In genomic region chr5:122267136-122267535, GRCm38 (mm10) we compare ENCODE assay signal across 22 mouse cellular contexts. TPM values are rescaled to one million over a fixed set of nuclear protein-coding genes. Genes with fewer than 3 reads are reported as not detected.
DNase-seq lines count a peak whose midpoint lies in the region; ATAC-seq and TF ChIP-seq lines count a peak whose summit lies in the region.
"Had no signal": no experiment of that assay in that cellular context is flagged by ENCODE, and none has a peak within 500 bp of the region (broad histone marks: within the 10 kb centered on the region; RNA-seq: fewer than 3 reads in every experiment).

No protein-coding gene starts in this region.

- no peak for TF ChIP-seq POLR2A in bone marrow, adult 2 months (IDR thresholded peaks at IDR 0.05; ENCODE audit: borderline replicate concordance, control insufficient read depth, low read depth, low read length)

- H3K4me2 ChIP-seq in liver, postnatal 0 days (ENCODE audit: low read depth, low read length): no peak overlapping the region
- H3K4me2 ChIP-seq: embryonic facial prominence, embryonic 13.5 days; forebrain, embryonic 12.5 days; forebrain, embryonic 15.5 days; heart, embryonic 11.5 days; hindbrain, embryonic 12.5 days; hindbrain, embryonic 15.5 days had no signal

- intact Hi-C loops in gastrocnemius, postnatal 36 days (cut with DNase I): loop anchor here (5.0 kb wide), 1 partner anchor 125 kb away; the partner anchor contains the start of gene Arpc3

- no peak for TF ChIP-seq CTCF in liver, postnatal 0 days (IDR thresholded peaks at IDR 0.05; ENCODE audit: low read depth)
- no peak for TF ChIP-seq CTCF in bone marrow, adult 2 months (IDR thresholded peaks at IDR 0.05; ENCODE audit: control insufficient read depth, insufficient read depth, low read length)

- WGBS in liver, postnatal 0 days (ENCODE audit: insufficient replicate concordance): 30% methylated on average over 7 of the region's 7 CpGs
- 26% methylated on average over 7 of the region's 7 CpGs for WGBS in bone marrow, adult 2 months

- H3K4me3 ChIP-seq in liver, postnatal 0 days (ENCODE audit: low read depth, low read length): no peak overlapping the region
- no peak overlapping the region for H3K4me3 ChIP-seq in bone marrow, adult 2 months (replicated peaks; ENCODE audit: control insufficient read depth, low read depth, low read length)
- H3K4me3 ChIP-seq: embryonic facial prominence, embryonic 10.5 days; embryonic facial prominence, embryonic 13.5 days; erythroblast, embryonic 14.5 days; forebrain, embryonic 12.5 days; forebrain, embryonic 15.5 days; hindbrain, embryonic 12.5 days; hindbrain, embryonic 15.5 days had no signal

- H3K9me3 ChIP-seq in liver, postnatal 0 days (ENCODE audit: low read length): no peaks in the 10 kb centered on the region
- H3K9me3 ChIP-seq: embryonic facial prominence, embryonic 10.5 days; embryonic facial prominence, embryonic 13.5 days; forebrain, embryonic 12.5 days; forebrain, embryonic 15.5 days; hindbrain, embryonic 12.5 days; hindbrain, embryonic 15.5 days had no signal

- no peaks in the 10 kb centered on the region for H3K36me3 ChIP-seq in liver, postnatal 0 days (replicated peaks; ENCODE audit: insufficient read depth, low read length)
- H3K36me3 ChIP-seq in splenic B cell, adult 2 months (ENCODE audit: control insufficient read depth, insufficient read depth, low read length, poor library complexity, severe bottlenecking): no peaks in the 10 kb centered on the region
- H3K36me3 ChIP-seq: embryonic facial prominence, embryonic 10.5 days; embryonic facial prominence, embryonic 13.5 days; forebrain, embryonic 12.5 days; forebrain, embryonic 15.5 days; hindbrain, embryonic 12.5 days; hindbrain, embryonic 15.5 days had no signal

- no peak overlapping the region for H3K9ac ChIP-seq in liver, postnatal 0 days (replicated peaks)
- H3K9ac ChIP-seq: embryonic facial prominence, embryonic 13.5 days; forebrain, embryonic 12.5 days; forebrain, embryonic 15.5 days; hindbrain, embryonic 12.5 days; hindbrain, embryonic 15.5 days had no signal

- peaks cover 12% of the 10 kb centered on the region for H3K4me1 ChIP-seq in liver, postnatal 0 days (ENCODE audit: insufficient read depth)
- peaks cover 11% of the 10 kb centered on the region for H3K4me1 ChIP-seq in bone marrow, adult 2 months (ENCODE audit: control insufficient read depth, insufficient read depth, low read length)

- no peaks in the 10 kb centered on the region for H3K27me3 ChIP-seq in liver, postnatal 0 days (ENCODE audit: insufficient read depth, low read length)
- no peaks in the 10 kb centered on the region for H3K27me3 ChIP-seq in splenic B cell, adult 2 months (ENCODE audit: control insufficient read depth, insufficient read depth, low read length, poor library complexity, severe bottlenecking)
- H3K27me3 ChIP-seq: embryonic facial prominence, embryonic 13.5 days; forebrain, embryonic 12.5 days; forebrain, embryonic 15.5 days; hindbrain, embryonic 12.5 days; hindbrain, embryonic 15.5 days had no signal

- no peak for ATAC-seq in liver, postnatal 0 days
- ATAC-seq: activated CD4-positive, CD25-positive, alpha-beta regulatory T cell, adult 4 months; forebrain, embryonic 15.5 days had no signal

- TF ChIP-seq EP300 in liver, postnatal 0 days (IDR thresholded peaks at IDR 0.05; ENCODE audit: low read depth): no peak

- peak overlapping the region; percentile 52; the same call in 1 of the 2 replicates for H3K27ac ChIP-seq in liver, postnatal 0 days (ENCODE audit: low read depth)
- peak overlapping the region; percentile 37; the same call in 1 of the 2 replicates for H3K27ac ChIP-seq in bone marrow, adult 2 months (ENCODE audit: control insufficient read depth, insufficient read depth, low read depth, low read length, poor library complexity)
- H3K27ac ChIP-seq: embryonic facial prominence, embryonic 10.5 days; embryonic facial prominence, embryonic 13.5 days; forebrain, embryonic 12.5 days; forebrain, embryonic 15.5 days; hindbrain, embryonic 12.5 days; hindbrain, embryonic 15.5 days had no signal

- no peak for DNase-seq in liver, postnatal 0 days
- DNase-seq in liver: no peak
- peak; percentile 85 for DNase-seq in A20 (ENCODE audit: low read depth, low spot score)
- DNase-seq in splenic B cell, adult 2 months (ENCODE audit: low read depth, low spot score): peak; percentile 54
- no peak for DNase-seq in gastrocnemius, postnatal 36 days
- DNase-seq in right cerebral cortex, postnatal 14 days: no peak
- DNase-seq: adrenal gland, postnatal 14 days; cerebellum, adult 11-12 months; cerebellum, postnatal 10 days; embryo, embryonic 11 days; gastrocnemius, postnatal 25 days; heart, adult 11 months had no signal

RNA-seq across cellular contexts. Expression of gene Tctn1, which starts 2.9 kb away (rescaled TPM):
- 1.1 and 1.2 TPM in 2 replicates for polyA plus RNA-seq in liver, postnatal 0 days (2015; fragmentation: Nextera tagmentation; extraction: Ambion mirVana)
- polyA plus RNA-seq in bone marrow, adult 2 months (2011; ENCODE audit: insufficient read depth, insufficient read length, low replicate concordance, missing spikeins): 6.5 and 17.7 TPM in 2 replicates
- total RNA-seq in gastrocnemius, postnatal 36 days (2021): 1 to 10 TPM; 1.6 to 2.2 TPM

RNA-seq across cellular contexts. Expression of gene Pptc7, which starts 17.0 kb away (rescaled TPM):
- 4.4 and 5.6 TPM in 2 replicates for polyA plus RNA-seq in liver, postnatal 0 days (2015; fragmentation: Nextera tagmentation; extraction: Ambion mirVana)
- 5.0 and 7.2 TPM in 2 replicates for polyA plus RNA-seq in bone marrow, adult 2 months (2011; ENCODE audit: insufficient read depth, insufficient read length, low replicate concordance, missing spikeins)
- total RNA-seq in gastrocnemius, postnatal 36 days (2021): 100 to 1,000 TPM in 1 of 2 experiments, 10 to 100 TPM in 1; 93.8 to 103 TPM

Comparison
In these comparisons a context has a peak if more than half of its experiments do, and no peak if none do; other contexts are left out.
1. DNase-seq: peak in A20 (single experiment) and splenic B cell, adult 2 months (single experiment); none in liver, postnatal 0 days (single experiment), liver (single experiment), gastrocnemius, postnatal 36 days (0 of 2) and right cerebral cortex, postnatal 14 days (single experiment).